ENCODE assay signal across 14 mouse cellular contexts in genomic region chr6:145273971-145274620, GRCm38 (mm10). TPM values are rescaled to one million over a fixed set of nuclear protein-coding genes. Genes with fewer than 3 reads are reported as not detected.
DNase-seq lines count a peak whose midpoint lies in the region; ATAC-seq lines count a peak whose summit lies in the region.
"Had no signal": no experiment of that assay in that cellular context is flagged by ENCODE, and none has a peak within 500 bp of the region (broad histone marks: within the 10 kb centered on the region; RNA-seq: fewer than 3 reads in every experiment).

No protein-coding gene starts in this region.

- no peaks in the 10 kb centered on the region for H3K36me3 ChIP-seq in heart, embryonic 11.5 days (ENCODE audit: control insufficient read depth, insufficient read depth, low read length)
- no peaks in the 10 kb centered on the region for H3K36me3 ChIP-seq in kidney, embryonic 16.5 days (ENCODE audit: insufficient read depth, low read length)
- H3K36me3 ChIP-seq: neural tube, embryonic 15.5 days had no signal

- H3K27ac ChIP-seq in heart, embryonic 11.5 days (ENCODE audit: low read depth, low read length): no peak overlapping the region
- no peak overlapping the region for H3K27ac ChIP-seq in kidney, embryonic 16.5 days (ENCODE audit: low read length)
- H3K27ac ChIP-seq: neural tube, embryonic 15.5 days had no signal

- no peak overlapping the region for H3K4me2 ChIP-seq in heart, embryonic 11.5 days
- no peak overlapping the region for H3K4me2 ChIP-seq in kidney, embryonic 16.5 days (replicated peaks; ENCODE audit: low read depth, low read length)
- H3K4me2 ChIP-seq: liver, embryonic 11.5 days; midbrain, embryonic 11.5 days; neural tube, embryonic 15.5 days had no signal

- H3K27me3 ChIP-seq in heart, embryonic 11.5 days (ENCODE audit: control insufficient read depth, insufficient read depth, low read length): peaks cover 48% of the 10 kb centered on the region
- H3K27me3 ChIP-seq in kidney, embryonic 16.5 days (ENCODE audit: insufficient read depth, low read length): no peaks in the 10 kb centered on the region
- H3K27me3 ChIP-seq: neural tube, embryonic 15.5 days had no signal

- H3K9me3 ChIP-seq in heart, embryonic 11.5 days (replicated peaks; ENCODE audit: control insufficient read depth, low read length): no peaks in the 10 kb centered on the region
- no peaks in the 10 kb centered on the region for H3K9me3 ChIP-seq in kidney, embryonic 16.5 days (ENCODE audit: low read length)
- H3K9me3 ChIP-seq: neural tube, embryonic 15.5 days had no signal

- H3K4me3 ChIP-seq in heart, embryonic 11.5 days (ENCODE audit: low read depth, low read length): no peak overlapping the region
- H3K4me3 ChIP-seq in kidney, embryonic 16.5 days (ENCODE audit: low read length): no peak overlapping the region
- H3K4me3 ChIP-seq: neural tube, embryonic 15.5 days had no signal

- DNase-seq in heart, adult 18-20 months: peak; percentile 11 to 22
- DNase-seq in 416B (ENCODE audit: low read depth): peak; percentile 98
- DNase-seq in Muller cell, postnatal 12 days (ENCODE audit: inconsistent ontology term): peak; percentile 34
- DNase-seq in lung, postnatal 36 days: peak; percentile 38
- DNase-seq in right cerebral cortex, postnatal 4 days: no peak
- DNase-seq: gastrocnemius, postnatal 10 days; heart, postnatal 36 days; kidney, adult 18-20 months had no signal

- WGBS in heart, embryonic 11.5 days (ENCODE audit: insufficient replicate concordance): 73% methylated on average over 12 of the region's 12 CpGs
- WGBS in kidney, embryonic 16.5 days: 65% methylated on average over 12 of the region's 12 CpGs

- peaks cover 6% of the 10 kb centered on the region; the same call in 1 of the 2 replicates for H3K4me1 ChIP-seq in heart, embryonic 11.5 days (ENCODE audit: control insufficient read depth, insufficient read depth, low read length)
- H3K4me1 ChIP-seq in kidney, embryonic 16.5 days (ENCODE audit: insufficient read depth, low read length): peaks cover 9% of the 10 kb centered on the region

- ATAC-seq in heart, embryonic 11.5 days (replicated peaks; ENCODE audit: insufficient number of reproducible peaks, low FRiP score, low TSS enrichment): no peak
- ATAC-seq in erythroid progenitor cell, adult 5-6 weeks (replicated peaks; ENCODE audit: low FRiP score, poor library complexity, severe bottlenecking): no peak
- no peak for ATAC-seq in kidney, embryonic 16.5 days (ENCODE audit: low FRiP score, low TSS enrichment)

- no peak overlapping the region for H3K9ac ChIP-seq in heart, embryonic 11.5 days (ENCODE audit: low read depth, low read length)
- H3K9ac ChIP-seq in kidney, embryonic 16.5 days (replicated peaks; ENCODE audit: low read length): no peak overlapping the region
- H3K9ac ChIP-seq: neural tube, embryonic 15.5 days had no signal

RNA-seq across cellular contexts. Expression of gene Kras, which starts 24.1 kb away (rescaled TPM):
- total RNA-seq in heart, adult 18-20 months (2021): 10 to 100 TPM; 35.0 to 37.7 TPM
- 54.9 and 69.5 TPM in 2 replicates for polyA plus RNA-seq in heart, embryonic 11.5 days (2014; fragmentation: Nextera tagmentation; extraction: Ambion mirVana)
- total RNA-seq in erythroid progenitor cell, adult 5-6 weeks (2015; ENCODE audit: low replicate concordance): 55.9 and 71.3 TPM in 2 replicates
- 32.5 and 51.3 TPM in 2 replicates for total RNA-seq in erythroid progenitor cell, adult 5-6 weeks (2017; ENCODE audit: low replicate concordance)
- 68.1 and 68.9 TPM in 2 replicates for polyA plus RNA-seq in kidney, embryonic 16.5 days (2015; fragmentation: Nextera tagmentation; extraction: Ambion mirVana)
